Mouse (Mus musculus) hindbrain, embryonic 12.5 days (tissue): ENCODE measurements around the gene Osbp. TPM values are rescaled to one million over a fixed set of nuclear protein-coding genes. Genes with fewer than 3 reads are reported as not detected.

ENCODE experiments used
- ATAC-seq: fragments of 200-750 bp; cut with Nextera tagmentation; 2 replicates; pipeline ENCODE4 v1.8.0; 2017; ENCODE audit warnings: moderate TSS enrichment; ENCODE audit not compliant: low FRiP score
- H3K27ac ChIP-seq: fragments of 300-500 bp; sonication (generic); 2 replicates; pipeline ENCODE4 v1.5.1; 2016; ENCODE audit warnings: mild to moderate bottlenecking
- H3K27me3 ChIP-seq: fragments of 300-500 bp; sonication (generic); 2 replicates; pipeline ENCODE4 v1.6.1; 2016; ENCODE audit warnings: mild to moderate bottlenecking
- H3K36me3 ChIP-seq: fragments of 300-500 bp; sonication (generic); 2 replicates; pipeline ENCODE4 v1.6.1; 2016; ENCODE audit warnings: mild to moderate bottlenecking
- H3K4me1 ChIP-seq: fragments of 300-500 bp; sonication (generic); 2 replicates; pipeline ENCODE4 v1.6.1; 2016
- H3K4me2 ChIP-seq: fragments of 300-500 bp; sonication (generic); replicated peaks from 2 replicates; pipeline ENCODE4 v1.6.1; 2016; ENCODE audit warnings: mild to moderate bottlenecking
- H3K4me3 ChIP-seq: fragments of 300-500 bp; sonication (generic); 2 replicates; pipeline ENCODE4 v1.5.1; 2016; ENCODE audit warnings: mild to moderate bottlenecking
- H3K9ac ChIP-seq: fragments of 300-500 bp; sonication (generic); 2 replicates; pipeline ENCODE4 v1.6.1; 2016; ENCODE audit warnings: mild to moderate bottlenecking, moderate library complexity
- H3K9me3 ChIP-seq: fragments of 300-500 bp; sonication (generic); replicated peaks from 2 replicates; pipeline ENCODE4 v1.6.1; 2016; ENCODE audit warnings: mild to moderate bottlenecking
- WGBS: fragments of 180-500 bp; shearing (Covaris S2); methylation state at CpG from one replicate; pipeline ENCODE4 v1.1.7; 2016; 5-methylcytosine and 5-hydroxymethylcytosine counted together
- polyA plus RNA-seq: library from polyadenylated mRNA; unstranded; fragments of >200 nt; fragmentation: Nextera tagmentation; extraction: Ambion mirVana; gene quantifications from 2 replicates; pipeline ENCODE4 v1.2.1, GENCODE M21; 2016

The Osbp gene
- polyA plus RNA-seq, 1 experiment from 2014 or later: 5.4 TPM

DNA sequence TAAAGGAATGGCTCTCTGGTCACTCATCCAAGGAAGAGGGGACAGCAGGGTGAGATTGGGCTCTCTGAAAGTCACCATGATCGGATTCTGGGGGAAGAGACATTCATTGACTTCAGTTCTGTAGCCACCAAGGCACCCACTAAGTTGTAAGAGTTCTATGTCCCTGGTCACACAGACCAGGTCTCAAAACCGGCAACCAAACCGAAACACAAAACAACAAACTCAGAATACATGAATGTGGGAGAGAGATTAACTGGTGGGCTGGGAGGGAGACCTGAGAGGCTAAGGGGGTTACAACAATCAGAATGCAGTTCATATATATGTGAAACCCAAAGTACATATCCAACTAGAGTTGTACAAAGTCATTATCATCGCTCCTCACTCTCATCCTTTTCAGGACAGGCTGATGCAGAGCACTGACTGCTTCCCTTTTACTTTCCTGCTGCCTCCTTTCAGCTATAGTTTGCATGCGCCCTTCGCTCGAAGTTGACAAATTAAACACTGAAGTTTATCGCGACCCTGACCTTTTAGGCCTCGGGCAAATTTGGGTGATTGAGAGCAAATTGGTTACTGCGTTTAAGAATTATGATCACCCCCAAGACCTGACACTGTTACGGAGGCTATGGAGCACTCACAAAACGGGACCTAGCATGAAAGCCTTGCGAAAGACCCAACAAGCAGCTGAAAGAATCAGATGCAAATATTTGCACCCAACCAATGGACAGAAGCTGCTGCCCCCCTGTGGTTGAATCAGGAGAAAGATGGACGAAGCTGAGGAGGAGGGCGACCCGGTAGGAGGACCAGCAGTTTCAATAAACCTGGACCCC, 41.6 kb downstream of the Osbp start:
- H3K27me3 ChIP-seq: no peaks in the 10 kb centered on the region
- no peak overlapping the region for H3K9ac ChIP-seq
- peak overlapping the region; percentile 66 for H3K4me2 ChIP-seq
- no peaks in the 10 kb centered on the region for H3K9me3 ChIP-seq
- H3K4me3 ChIP-seq: peak overlapping the region; percentile 55
- ATAC-seq: no peak
- 12% methylated on average over 17 of the region's 17 CpGs for WGBS
- H3K4me1 ChIP-seq: peaks cover 12% of the 10 kb centered on the region
- no peak overlapping the region for H3K27ac ChIP-seq
- H3K36me3 ChIP-seq: no peaks in the 10 kb centered on the region

- H3K4me2 ChIP-seq: no peak overlapping the region
- H3K4me1 ChIP-seq: peaks cover 12% of the 10 kb centered on the region
- no peaks in the 10 kb centered on the region for H3K36me3 ChIP-seq
- H3K27ac ChIP-seq: no peak overlapping the region
- no peak overlapping the region for H3K4me3 ChIP-seq
- H3K9me3 ChIP-seq: no peaks in the 10 kb centered on the region
- no peaks in the 10 kb centered on the region for H3K27me3 ChIP-seq
- 23% methylated on average over 17 of the region's 17 CpGs for WGBS
- ATAC-seq: no peak
- no peak overlapping the region for H3K9ac ChIP-seq
These were observed 43.0 kb downstream of the Osbp start for GRCm38 (mm10) chr19:12008410-12009380.

- H3K27me3 ChIP-seq: no peaks in the 10 kb centered on the region
- H3K4me1 ChIP-seq: peaks cover 9% of the 10 kb centered on the region
- 0 out of 2 replicates have a peak, but pooled peaks have one; percentile 9 for ATAC-seq
- no peaks in the 10 kb centered on the region for H3K9me3 ChIP-seq
- peak overlapping the region; percentile 59 for H3K4me2 ChIP-seq
- H3K9ac ChIP-seq: peak overlapping the region; percentile 77
- peak overlapping the region; percentile 91 for H3K27ac ChIP-seq
- peak overlapping the region; percentile 59 for H3K4me3 ChIP-seq
- H3K36me3 ChIP-seq: no peaks in the 10 kb centered on the region
- under 1% methylated on average over 24 of the region's 24 CpGs for WGBS
These were observed 44.0 kb downstream of the Osbp start for GRCm38 (mm10) chr19:12009501-12010280.

DNA sequence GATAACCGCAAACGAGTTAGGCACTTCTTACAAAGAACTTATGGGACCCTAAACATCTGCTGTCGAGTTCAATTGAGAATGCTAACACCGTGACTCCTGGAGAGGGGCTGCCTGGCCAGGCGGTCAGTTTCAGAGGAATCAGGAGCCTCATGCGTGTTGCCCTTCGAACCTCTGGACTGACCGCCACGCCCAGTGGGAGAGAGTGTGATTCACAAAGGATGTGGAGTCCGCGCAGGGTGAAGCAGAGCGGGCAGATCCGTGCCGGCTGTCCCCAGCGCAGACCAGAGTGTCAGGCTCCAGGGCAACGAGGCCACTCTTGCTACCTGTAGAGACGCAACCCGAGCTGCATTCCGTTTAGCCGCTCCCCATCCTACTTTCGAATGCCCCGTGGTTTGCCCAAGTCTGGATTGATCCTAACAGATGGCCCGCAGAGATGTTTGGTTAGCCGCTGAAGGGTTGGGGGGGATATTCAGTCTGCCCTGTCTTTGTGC, 44.6 kb downstream of the Osbp start:
- Histone ChIP-seq H3K27me3 (no peaks in the 10 kb centered on the region), H3K36me3 (no peaks in the 10 kb centered on the region), H3K27ac (peak overlapping the region; percentile 91), H3K4me2 (peak overlapping the region; percentile 59), H3K4me3 (peak overlapping the region; percentile 59), H3K9ac (peak overlapping the region; percentile 77), H3K4me1 (peaks cover 7% of the 10 kb centered on the region), H3K9me3 (no peaks in the 10 kb centered on the region)
- WGBS: 1% methylated on average over 24 of the region's 24 CpGs
- ATAC-seq: peak; percentile 23

DNA sequence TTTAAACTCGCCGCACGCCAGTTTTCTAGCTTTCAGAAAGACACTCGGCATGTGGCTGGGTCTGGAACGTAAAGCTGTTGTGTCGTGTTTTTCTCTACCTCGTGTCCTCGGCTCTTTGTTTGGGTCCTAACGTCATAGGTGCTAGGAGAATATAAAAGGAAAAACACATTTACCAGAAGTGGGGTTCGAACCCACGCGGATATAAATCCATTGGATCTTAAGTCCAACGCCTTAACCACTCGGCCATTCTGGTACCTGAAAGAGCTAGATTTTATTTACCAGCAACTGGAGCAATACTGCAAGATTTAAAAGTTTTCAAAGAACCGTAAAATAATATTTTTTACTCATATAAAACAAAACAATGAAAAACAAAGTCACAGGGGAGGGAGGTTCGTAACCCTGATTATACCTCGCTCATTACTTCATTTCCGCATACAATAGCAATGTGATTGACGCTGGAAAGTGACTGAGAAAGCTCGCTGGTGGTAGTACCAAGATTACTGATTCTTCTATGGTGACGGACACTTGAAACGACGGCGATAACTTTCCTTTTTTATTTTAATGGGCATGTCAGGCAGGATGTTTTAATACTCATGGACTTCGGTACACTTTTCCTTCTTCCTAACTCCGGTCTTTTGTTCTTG, 45.3 kb downstream of the Osbp start:
- H3K9ac ChIP-seq: peak overlapping the region; percentile 77
- peak overlapping the region; percentile 59 for H3K4me3 ChIP-seq
- WGBS: under 1% methylated on average over 26 of the region's 26 CpGs
- H3K4me2 ChIP-seq: peak overlapping the region; percentile 59
- H3K4me1 ChIP-seq: peaks cover 7% of the 10 kb centered on the region
- no peaks in the 10 kb centered on the region for H3K9me3 ChIP-seq
- peak overlapping the region; percentile 91 for H3K27ac ChIP-seq
- peak; percentile 59 for ATAC-seq
- no peaks in the 10 kb centered on the region for H3K27me3 ChIP-seq
- H3K36me3 ChIP-seq: no peaks in the 10 kb centered on the region

DNA sequence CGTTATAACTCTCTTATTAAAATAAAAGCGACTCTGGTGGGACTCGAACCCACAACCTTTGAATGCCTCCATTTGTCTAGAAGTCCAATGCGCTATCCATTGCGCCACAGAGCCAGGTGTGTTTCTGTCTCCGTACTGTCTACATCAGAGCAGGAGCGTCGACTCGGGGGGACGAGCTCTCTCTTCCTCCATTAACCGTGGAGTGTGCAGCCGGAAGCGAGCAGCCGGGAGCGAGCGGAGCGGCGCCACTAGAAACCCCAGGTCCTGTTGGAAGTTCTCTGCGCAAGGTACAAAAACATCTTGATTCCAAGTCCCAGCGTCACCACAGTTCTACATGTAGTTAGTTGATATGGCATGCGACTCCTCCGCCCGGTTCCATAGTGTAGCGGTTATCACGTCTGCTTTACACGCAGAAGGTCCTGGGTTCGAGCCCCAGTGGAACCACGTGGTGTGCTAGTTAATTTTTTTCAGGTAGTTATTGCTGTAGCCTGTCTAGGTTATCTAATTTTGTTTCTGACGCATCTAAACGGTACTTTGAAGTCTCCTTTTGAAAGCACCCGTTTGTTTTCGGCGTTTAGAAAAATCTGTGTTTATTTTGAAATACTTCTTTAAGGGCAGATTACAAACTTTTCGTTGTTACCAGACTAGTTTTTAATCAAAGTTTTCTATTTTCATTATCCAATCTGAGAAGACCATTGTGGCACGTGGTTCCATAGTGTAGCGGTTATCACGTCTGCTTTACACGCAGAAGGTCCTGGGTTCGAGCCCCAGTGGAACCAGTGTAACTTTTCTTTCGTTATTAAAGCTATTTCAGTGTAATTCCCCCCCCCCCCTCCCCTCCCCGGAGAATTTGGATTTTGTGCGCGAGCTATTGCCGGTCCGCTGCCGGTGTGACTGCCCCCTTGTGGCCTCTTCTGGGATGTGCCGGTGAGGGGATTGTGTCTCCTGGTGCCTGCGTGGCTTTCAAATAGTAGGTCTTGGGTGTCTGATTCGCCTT, 46.1 kb downstream of the Osbp start:
- Histone ChIP-seq H3K4me1 (peaks cover 6% of the 10 kb centered on the region; the same call in 1 of the 2 replicates), H3K4me3 (peak overlapping the region; percentile 59), H3K9me3 (no peaks in the 10 kb centered on the region), H3K27ac (peak overlapping the region; percentile 70), H3K27me3 (no peaks in the 10 kb centered on the region), H3K9ac (no peak overlapping the region), H3K36me3 (no peaks in the 10 kb centered on the region), H3K4me2 (peak overlapping the region; percentile 59)
- ATAC-seq: peak; percentile 82
- under 1% methylated on average over 49 of the region's 49 CpGs for WGBS

GRCm38 (mm10) chr19:12012615-12013014, 46.9 kb downstream of the Osbp start:
- H3K36me3 ChIP-seq: no peaks in the 10 kb centered on the region
- peak overlapping the region; percentile 39; the same call in 1 of the 2 replicates for H3K9ac ChIP-seq
- no peaks in the 10 kb centered on the region for H3K27me3 ChIP-seq
- H3K27ac ChIP-seq: no peak overlapping the region
- no peaks in the 10 kb centered on the region for H3K9me3 ChIP-seq
- H3K4me1 ChIP-seq: peaks cover under 1% of the 10 kb centered on the region; the same call in 1 of the 2 replicates
- ATAC-seq: no peak
- WGBS: under 1% methylated on average over 10 of the region's 10 CpGs
- H3K4me2 ChIP-seq: peak overlapping the region; percentile 59
- H3K4me3 ChIP-seq: peak overlapping the region; percentile 59

GRCm38 (mm10) chr19:12013228-12013627, 47.5 kb downstream of the Osbp start:
- Histone ChIP-seq H3K36me3 (no peaks in the 10 kb centered on the region), H3K27ac (no peak overlapping the region), H3K9me3 (no peaks in the 10 kb centered on the region), H3K9ac (peak overlapping the region; percentile 39; the same call in 1 of the 2 replicates), H3K4me3 (peak overlapping the region; percentile 59), H3K4me2 (peak overlapping the region; percentile 59), H3K27me3 (no peaks in the 10 kb centered on the region), H3K4me1 (no peaks in the 10 kb centered on the region)
- ATAC-seq: no peak
- WGBS: 1% methylated on average over 12 of the region's 12 CpGs

DNA sequence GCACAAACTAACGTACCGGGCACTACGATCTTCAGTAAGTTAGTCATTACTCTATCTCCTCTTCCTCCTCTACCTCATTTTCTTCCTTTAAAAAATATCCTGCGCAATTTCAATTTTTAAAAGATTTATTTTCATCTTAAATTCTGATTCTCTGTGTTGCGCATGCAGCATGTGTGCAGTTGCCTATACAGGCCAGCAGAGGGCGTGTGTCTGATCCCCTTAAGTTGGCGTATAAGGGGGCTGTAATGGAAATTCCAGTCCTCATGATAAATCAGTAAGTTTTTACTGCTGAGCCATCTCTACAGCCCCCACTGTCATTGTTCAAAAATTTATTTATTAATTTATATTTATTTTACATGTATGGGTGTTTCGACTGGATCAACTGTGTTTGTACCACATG, 50.0 kb downstream of the Osbp start:
- no peak overlapping the region for H3K4me2 ChIP-seq
- no peaks in the 10 kb centered on the region for H3K4me1 ChIP-seq
- H3K27ac ChIP-seq: no peak overlapping the region
- H3K36me3 ChIP-seq: no peaks in the 10 kb centered on the region
- no peaks in the 10 kb centered on the region for H3K27me3 ChIP-seq
- WGBS: 69% methylated on average over 8 of the region's 8 CpGs
- ATAC-seq: no peak
- H3K4me3 ChIP-seq: no peak overlapping the region
- no peaks in the 10 kb centered on the region for H3K9me3 ChIP-seq
- H3K9ac ChIP-seq: no peak overlapping the region

DNA sequence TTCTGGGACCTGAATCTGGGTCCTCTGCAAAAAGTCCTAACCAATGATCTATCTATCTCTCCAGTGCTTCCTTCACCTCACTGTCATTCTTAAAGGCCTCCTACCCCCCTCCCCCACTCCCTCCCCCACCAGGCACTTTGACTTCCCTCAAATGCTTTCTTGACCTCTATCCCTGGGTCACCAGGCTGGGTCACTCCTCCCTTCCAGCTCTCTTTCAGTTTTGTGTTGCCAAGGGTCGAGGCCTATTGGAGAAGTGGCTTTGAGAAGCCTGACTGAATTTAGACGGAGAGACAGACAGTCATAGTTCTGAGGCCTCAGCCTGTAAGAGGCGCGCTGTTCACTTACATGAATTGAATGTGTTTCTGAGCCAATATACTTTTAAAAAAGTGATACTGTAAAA, 50.5 kb downstream of the Osbp start:
- Histone ChIP-seq H3K9ac (no peak overlapping the region), H3K27ac (no peak overlapping the region), H3K4me3 (no peak overlapping the region), H3K27me3 (no peaks in the 10 kb centered on the region), H3K4me1 (no peaks in the 10 kb centered on the region), H3K9me3 (no peaks in the 10 kb centered on the region), H3K36me3 (no peaks in the 10 kb centered on the region), H3K4me2 (no peak overlapping the region)
- WGBS: 64% methylated on average over 4 of the region's 4 CpGs
- ATAC-seq: no peak
